Mouse (Mus musculus) forebrain, embryonic 15.5 days (tissue): Measurements from ENCODE around the gene Phyhd1. TPM values are rescaled to one million over a fixed set of nuclear protein-coding genes. Genes with fewer than 3 reads are reported as not detected.

Experiments used
- ATAC-seq: fragments of 200-750 bp; cut with Nextera tagmentation; replicated peaks from 2 replicates; pipeline ENCODE4 v1.8.0; 2017; ENCODE audit warnings: mild to moderate bottlenecking, moderate TSS enrichment, moderate library complexity
- H3K27ac ChIP-seq: fragments of 300-500 bp; sonication (generic); replicated peaks from 2 replicates; pipeline ENCODE4 v1.5.1; 2015; ENCODE audit warnings: mild to moderate bottlenecking, inconsistent platforms
- H3K27me3 ChIP-seq: fragments of 300-500 bp; sonication (generic); 2 replicates; pipeline ENCODE4 v1.6.1; 2015; ENCODE audit warnings: inconsistent platforms
- H3K36me3 ChIP-seq: fragments of 300-500 bp; sonication (generic); 2 replicates; pipeline ENCODE4 v1.6.1; 2015; ENCODE audit warnings: mild to moderate bottlenecking, inconsistent platforms
- H3K4me1 ChIP-seq: fragments of 300-500 bp; sonication (generic); 2 replicates; pipeline ENCODE4 v1.6.1; 2015; ENCODE audit warnings: inconsistent platforms
- H3K4me2 ChIP-seq: fragments of 300-500 bp; sonication (generic); replicated peaks from 2 replicates; pipeline ENCODE4 v1.6.1; 2015; ENCODE audit warnings: mild to moderate bottlenecking, inconsistent platforms
- H3K4me3 ChIP-seq: fragments of 300-500 bp; sonication (generic); 2 replicates; pipeline ENCODE4 v1.5.1; 2015; ENCODE audit warnings: mild to moderate bottlenecking, inconsistent platforms
- H3K9ac ChIP-seq: fragments of 300-500 bp; sonication (generic); replicated peaks from 2 replicates; pipeline ENCODE4 v1.6.1; 2015; ENCODE audit warnings: mild to moderate bottlenecking, inconsistent platforms
- H3K9me3 ChIP-seq: fragments of 300-500 bp; sonication (generic); 2 replicates; pipeline ENCODE4 v1.6.1; 2016; ENCODE audit warnings: inconsistent platforms
- WGBS: fragments of 180-500 bp; shearing (Covaris S2); methylation state at CpG from one replicate; pipeline ENCODE4 v1.1.7; 2015; ENCODE audit warnings: mixed read lengths; 5-methylcytosine and 5-hydroxymethylcytosine counted together
- polyA plus RNA-seq: library from polyadenylated mRNA; unstranded; fragments of >200 nt; fragmentation: Nextera tagmentation; extraction: Ambion mirVana; gene quantifications from 2 replicates; pipeline ENCODE4 v1.2.1, GENCODE M21; 2015

Gene Phyhd1
- polyA plus RNA-seq, 1 experiment from 2014 or later, result 8.5 TPM

GRCm38 (mm10) chr2:30244595-30245178 lies 21.3 kb upstream of the Phyhd1 start:
- Histone ChIP-seq H3K4me1 (peaks cover 10% of the 10 kb centered on the region), H3K27ac (no peak overlapping the region), H3K9me3 (no peaks in the 10 kb centered on the region), H3K9ac (no peak overlapping the region), H3K27me3 (no peaks in the 10 kb centered on the region), H3K4me3 (no peak overlapping the region), H3K4me2 (no peak overlapping the region), H3K36me3 (peaks cover 63% of the 10 kb centered on the region)
- WGBS, result 79% methylated on average over 7 of the region's 7 CpGs
- no peak for ATAC-seq

GRCm38 (mm10) chr2:30247036-30247435 lies 19.0 kb upstream of the Phyhd1 start:
- H3K4me3 ChIP-seq, result no peak overlapping the region
- peaks cover 45% of the 10 kb centered on the region for H3K36me3 ChIP-seq
- ATAC-seq, result no peak
- H3K27ac ChIP-seq, result no peak overlapping the region
- H3K9me3 ChIP-seq, result no peaks in the 10 kb centered on the region
- no peaks in the 10 kb centered on the region for H3K27me3 ChIP-seq
- H3K9ac ChIP-seq, result no peak overlapping the region
- H3K4me2 ChIP-seq, result no peak overlapping the region
- 0 out of 2 replicates have a peak, but pooled peaks cover 5% of the 10 kb centered on the region for H3K4me1 ChIP-seq
- WGBS, result 91% methylated on average over 5 of the region's 5 CpGs

GRCm38 (mm10) chr2:30247681-30248080 lies 18.3 kb upstream of the Phyhd1 start:
- WGBS, result 76% methylated on average over 4 of the region's 4 CpGs
- no peak overlapping the region for H3K4me3 ChIP-seq
- H3K36me3 ChIP-seq, result peaks cover 41% of the 10 kb centered on the region
- H3K9ac ChIP-seq, result no peak overlapping the region
- H3K4me2 ChIP-seq, result no peak overlapping the region
- no peaks in the 10 kb centered on the region for H3K9me3 ChIP-seq
- no peaks in the 10 kb centered on the region for H3K27me3 ChIP-seq
- H3K4me1 ChIP-seq, result 0 out of 2 replicates have a peak, but pooled peaks cover 1% of the 10 kb centered on the region
- no peak overlapping the region for H3K27ac ChIP-seq
- no peak for ATAC-seq

- 95% methylated on average over 3 of the region's 3 CpGs for WGBS
- H3K4me1 ChIP-seq, result no peaks in the 10 kb centered on the region
- H3K9ac ChIP-seq, result no peak overlapping the region
- H3K27me3 ChIP-seq, result no peaks in the 10 kb centered on the region
- H3K4me2 ChIP-seq, result no peak overlapping the region
- no peak overlapping the region for H3K4me3 ChIP-seq
- no peaks in the 10 kb centered on the region for H3K9me3 ChIP-seq
- H3K27ac ChIP-seq, result no peak overlapping the region
- H3K36me3 ChIP-seq, result peaks cover 32% of the 10 kb centered on the region
- no peak for ATAC-seq
Observed at GRCm38 (mm10) chr2:30249182-30249581, 16.8 kb upstream of the Phyhd1 start.

- Histone ChIP-seq H3K27ac (no peak overlapping the region), H3K9me3 (no peaks in the 10 kb centered on the region), H3K4me3 (no peak overlapping the region), H3K9ac (no peak overlapping the region), H3K4me2 (no peak overlapping the region), H3K36me3 (peaks cover 32% of the 10 kb centered on the region), H3K27me3 (no peaks in the 10 kb centered on the region), H3K4me1 (no peaks in the 10 kb centered on the region)
- WGBS, result 87% methylated on average over 10 of the region's 10 CpGs
- ATAC-seq, result no peak
Observed at GRCm38 (mm10) chr2:30250166-30251128, 15.6 kb upstream of the Phyhd1 start.

GRCm38 (mm10) chr2:30251417-30252104 lies 14.4 kb upstream of the Phyhd1 start:
- Histone ChIP-seq H3K36me3 (peaks cover 37% of the 10 kb centered on the region), H3K27me3 (no peaks in the 10 kb centered on the region), H3K27ac (no peak overlapping the region), H3K4me2 (no peak overlapping the region), H3K9ac (no peak overlapping the region), H3K4me1 (no peaks in the 10 kb centered on the region), H3K9me3 (no peaks in the 10 kb centered on the region), H3K4me3 (no peak overlapping the region)
- no peak for ATAC-seq
- 88% methylated on average over 5 of the region's 5 CpGs for WGBS

- peaks cover 47% of the 10 kb centered on the region for H3K36me3 ChIP-seq
- WGBS, result 89% methylated on average over 3 of the region's 3 CpGs
Observed at GRCm38 (mm10) chr2:30252521-30252920, 13.5 kb upstream of the Phyhd1 start.

GRCm38 (mm10) chr2:30253809-30254208 lies 12.2 kb upstream of the Phyhd1 start:
- H3K36me3 ChIP-seq, result peaks cover 47% of the 10 kb centered on the region
- no peak for ATAC-seq
- H3K4me1 ChIP-seq, result no peaks in the 10 kb centered on the region
- 86% methylated on average over 5 of the region's 5 CpGs for WGBS
- no peak overlapping the region for H3K4me2 ChIP-seq
- H3K4me3 ChIP-seq, result no peak overlapping the region
- no peaks in the 10 kb centered on the region for H3K27me3 ChIP-seq
- no peak overlapping the region for H3K27ac ChIP-seq
- H3K9ac ChIP-seq, result no peak overlapping the region
- no peaks in the 10 kb centered on the region for H3K9me3 ChIP-seq

More at GRCm38 (mm10) chr2:30252521-30252920, 13.5 kb upstream of the Phyhd1 start:
- no peak for ATAC-seq
- Histone ChIP-seq H3K9me3 (no peaks in the 10 kb centered on the region), H3K27ac (no peak overlapping the region), H3K9ac (no peak overlapping the region), H3K4me1 (no peaks in the 10 kb centered on the region), H3K27me3 (no peaks in the 10 kb centered on the region), H3K4me3 (no peak overlapping the region), H3K4me2 (no peak overlapping the region)

GRCm38 (mm10) chr2:30255631-30256395 lies 10.2 kb upstream of the Phyhd1 start:
- Histone ChIP-seq H3K9ac (no peak overlapping the region), H3K27ac (no peak overlapping the region), H3K4me3 (no peak overlapping the region), H3K27me3 (no peaks in the 10 kb centered on the region), H3K36me3 (peaks cover 59% of the 10 kb centered on the region), H3K9me3 (no peaks in the 10 kb centered on the region), H3K4me1 (no peaks in the 10 kb centered on the region), H3K4me2 (no peak overlapping the region)
- 96% methylated on average over 42 of the region's 42 CpGs for WGBS
- no peak for ATAC-seq

GRCm38 (mm10) chr2:30256616-30257350 lies 9.2 kb upstream of the Phyhd1 start:
- H3K9ac ChIP-seq, result no peak overlapping the region
- no peak for ATAC-seq
- H3K4me2 ChIP-seq, result no peak overlapping the region
- H3K36me3 ChIP-seq, result peaks cover 63% of the 10 kb centered on the region
- no peak overlapping the region for H3K27ac ChIP-seq
- H3K4me3 ChIP-seq, result no peak overlapping the region
- no peaks in the 10 kb centered on the region for H3K9me3 ChIP-seq
- H3K27me3 ChIP-seq, result no peaks in the 10 kb centered on the region
- 0 out of 2 replicates have a peak, but pooled peaks cover 5% of the 10 kb centered on the region for H3K4me1 ChIP-seq
- WGBS, result 96% methylated on average over 30 of the region's 30 CpGs
